Mouse (Mus musculus): ENCODE measurements at regions not wholly inside any gene's neighbourhood (a gene's known extent, or its start where the extent isn't known, plus 50 kb on each side); places are given as distances from the start of the nearest gene placed in this dataset.
"Not testable (repeated sequence)": the region's sequence is repeated elsewhere in the genome, so short reads cannot be mapped to it uniquely, and the experiment has no call there.

DNA sequence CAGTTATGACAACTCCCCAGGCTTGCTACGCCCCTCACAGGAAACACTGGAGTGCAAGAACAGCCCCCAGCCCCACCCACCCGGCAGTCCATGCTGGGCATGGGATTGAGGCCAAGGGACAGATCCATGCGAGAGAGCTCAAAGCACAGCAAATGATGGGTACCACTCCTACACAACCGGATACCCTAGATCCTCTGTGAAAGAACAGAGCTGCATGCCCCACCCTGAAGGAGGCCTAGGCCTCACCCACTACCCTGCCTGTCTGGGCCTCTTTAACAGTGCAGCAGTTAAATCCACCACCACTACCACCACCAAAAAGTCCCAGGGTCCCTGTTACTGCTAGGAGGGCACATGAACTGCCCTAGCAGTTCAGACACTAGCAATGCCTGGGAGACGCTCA is 126.3 kb upstream of the Ppp2r2d start:
- Histone ChIP-seq H3K36me3 (ENCODE audit: control insufficient read depth, insufficient read depth, low read length) (no peaks in the 10 kb centered on the region), H3K4me1 (ENCODE audit: control insufficient read depth, insufficient read depth, insufficient read length, low read length) (no peaks in the 10 kb centered on the region), H3K4me3 (ENCODE audit: low read depth, low read length) (no peak overlapping the region), H3K27ac (ENCODE audit: insufficient read depth, low read depth, low read length) (no peak overlapping the region), H3K27me3 (ENCODE audit: control insufficient read depth, insufficient read depth, low read length) (no peaks in the 10 kb centered on the region)
- 44% methylated on average over 5 of the region's 5 CpGs for WGBS
- TF ChIP-seq POLR2A (IDR thresholded peaks at IDR 0.05; ENCODE audit: low read depth, low read length): no peak
- TF ChIP-seq CTCF (IDR thresholded peaks at IDR 0.05; ENCODE audit: extremely low read depth, insufficient read length, insufficient replicate concordance, low read depth, low read length): no peak

DNA sequence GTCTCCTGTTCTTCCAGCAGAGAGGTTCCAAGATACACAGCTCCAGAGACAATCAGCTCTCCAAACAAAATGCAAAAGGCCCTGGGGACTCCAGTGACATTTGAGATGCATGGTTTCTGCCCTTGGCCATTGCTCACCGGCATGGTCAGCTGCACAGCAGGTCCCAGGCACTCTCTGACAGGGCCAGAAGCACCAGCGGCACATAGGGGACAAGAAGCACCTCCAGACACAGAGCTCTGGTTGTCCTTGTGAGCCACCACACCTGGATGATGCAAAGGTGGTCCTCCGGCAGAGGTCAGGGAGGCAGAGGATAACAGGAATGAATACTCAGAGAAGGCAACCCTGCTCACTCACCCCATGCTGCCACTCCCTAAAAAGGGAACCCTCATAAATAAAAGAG is 126.8 kb upstream of the Ppp2r2d start:
- H3K36me3 ChIP-seq (ENCODE audit: control insufficient read depth, insufficient read depth, low read length): no peaks in the 10 kb centered on the region
- H3K27ac ChIP-seq (ENCODE audit: insufficient read depth, low read depth, low read length): no peak overlapping the region
- H3K27me3 ChIP-seq (ENCODE audit: control insufficient read depth, insufficient read depth, low read length): no peaks in the 10 kb centered on the region
- no peak for TF ChIP-seq POLR2A (IDR thresholded peaks at IDR 0.05; ENCODE audit: low read depth, low read length)
- no peak for TF ChIP-seq CTCF (IDR thresholded peaks at IDR 0.05; ENCODE audit: extremely low read depth, insufficient read length, insufficient replicate concordance, low read depth, low read length)
- no peaks in the 10 kb centered on the region for H3K4me1 ChIP-seq (ENCODE audit: control insufficient read depth, insufficient read depth, insufficient read length, low read length)
- H3K4me3 ChIP-seq (ENCODE audit: low read depth, low read length): no peak overlapping the region
- WGBS: 45% methylated on average over 3 of the region's 3 CpGs

DNA sequence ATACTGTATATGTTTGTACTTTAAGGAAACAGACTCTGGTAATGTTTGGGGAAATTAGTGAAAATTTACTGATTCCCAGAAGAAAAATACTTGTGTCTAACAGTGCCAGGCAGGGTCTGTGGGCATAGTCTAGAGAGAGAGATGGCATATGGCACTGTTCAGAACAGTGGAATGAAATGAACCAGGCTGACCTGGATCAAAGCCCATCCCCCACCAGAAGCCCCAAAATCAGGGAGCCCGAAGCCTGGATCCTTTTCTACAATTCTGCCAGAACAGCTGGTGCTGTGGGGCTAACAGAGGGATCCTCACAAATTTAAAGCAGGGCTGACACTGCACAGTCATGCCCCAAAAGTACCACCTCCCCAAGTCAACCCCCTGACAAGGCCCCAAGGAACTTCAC is 131.1 kb upstream of the Ppp2r2d start:
- H3K27me3 ChIP-seq (ENCODE audit: control insufficient read depth, insufficient read depth, low read length): no peaks in the 10 kb centered on the region
- TF ChIP-seq POLR2A (IDR thresholded peaks at IDR 0.05; ENCODE audit: low read depth, low read length): no peak
- TF ChIP-seq CTCF (IDR thresholded peaks at IDR 0.05; ENCODE audit: extremely low read depth, insufficient read length, insufficient replicate concordance, low read depth, low read length): no peak
- 69% methylated on average over 1 of the region's 1 CpGs for WGBS
- H3K27ac ChIP-seq (ENCODE audit: insufficient read depth, low read depth, low read length): no peak overlapping the region
- H3K4me3 ChIP-seq (ENCODE audit: low read depth, low read length): no peak overlapping the region
- no peaks in the 10 kb centered on the region for H3K36me3 ChIP-seq (ENCODE audit: control insufficient read depth, insufficient read depth, low read length)
- no peaks in the 10 kb centered on the region for H3K4me1 ChIP-seq (ENCODE audit: control insufficient read depth, insufficient read depth, insufficient read length, low read length)

DNA sequence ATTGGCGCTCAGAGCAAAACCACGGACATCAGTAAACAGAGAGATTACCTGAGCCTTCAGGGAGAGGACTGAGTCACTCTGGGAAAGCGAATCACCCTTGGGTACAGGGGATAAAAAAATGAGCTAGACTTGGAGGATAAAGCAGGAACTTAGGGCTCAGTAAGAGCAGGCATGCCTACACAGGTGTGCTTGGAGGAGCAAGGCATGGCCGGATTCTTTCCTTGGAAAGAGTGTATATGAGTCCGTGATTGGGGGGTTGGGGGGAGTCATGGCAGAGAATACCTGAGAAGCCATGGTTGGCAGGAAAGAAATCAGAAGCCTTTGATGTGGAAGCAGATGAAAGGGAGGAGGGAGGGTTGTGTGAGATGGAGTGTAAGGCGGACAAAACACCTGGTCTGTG is 137.5 kb upstream of the Ppp2r2d start:
- WGBS: 52% methylated on average over 6 of the region's 6 CpGs
- no peaks in the 10 kb centered on the region for H3K36me3 ChIP-seq (ENCODE audit: control insufficient read depth, insufficient read depth, low read length)
- TF ChIP-seq POLR2A (IDR thresholded peaks at IDR 0.05; ENCODE audit: low read depth, low read length) (no peak), CTCF (IDR thresholded peaks at IDR 0.05; ENCODE audit: extremely low read depth, insufficient read length, insufficient replicate concordance, low read depth, low read length) (no peak)
- no peaks in the 10 kb centered on the region for H3K27me3 ChIP-seq (ENCODE audit: control insufficient read depth, insufficient read depth, low read length)
- H3K4me1 ChIP-seq (ENCODE audit: control insufficient read depth, insufficient read depth, insufficient read length, low read length): no peaks in the 10 kb centered on the region
- H3K4me3 ChIP-seq (ENCODE audit: low read depth, low read length): no peak overlapping the region
- no peak overlapping the region for H3K27ac ChIP-seq (ENCODE audit: insufficient read depth, low read depth, low read length)

DNA sequence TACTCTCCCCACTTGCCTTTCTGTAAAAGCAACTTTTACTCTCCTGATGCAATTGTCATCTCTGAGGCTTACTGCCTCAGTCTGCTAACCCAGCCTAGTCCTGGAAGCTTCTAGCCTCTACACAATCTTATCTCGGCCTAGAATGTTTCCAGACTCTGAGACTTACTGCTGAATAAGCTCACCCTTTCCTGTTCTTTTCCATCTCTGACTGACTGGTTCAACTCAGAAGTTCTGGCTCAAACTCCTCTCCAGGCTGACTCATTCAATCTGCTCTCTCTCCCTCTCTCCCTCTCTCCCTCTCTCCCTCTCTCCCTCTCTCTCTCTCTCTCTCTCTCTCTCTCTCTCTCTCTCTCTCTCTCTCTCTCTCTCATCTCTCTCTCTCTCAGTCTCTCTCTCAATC is 146.3 kb upstream of the Ppp2r2d start:
- H3K36me3 ChIP-seq (ENCODE audit: control insufficient read depth, insufficient read depth, low read length); H3K27ac ChIP-seq (ENCODE audit: insufficient read depth, low read depth, low read length); H3K27me3 ChIP-seq (ENCODE audit: control insufficient read depth, insufficient read depth, low read length); H3K4me3 ChIP-seq (ENCODE audit: low read depth, low read length); H3K4me1 ChIP-seq (ENCODE audit: control insufficient read depth, insufficient read depth, insufficient read length, low read length): not testable (repeated sequence)
- WGBS: 43% methylated on average over 1 of the region's 1 CpGs

DNA sequence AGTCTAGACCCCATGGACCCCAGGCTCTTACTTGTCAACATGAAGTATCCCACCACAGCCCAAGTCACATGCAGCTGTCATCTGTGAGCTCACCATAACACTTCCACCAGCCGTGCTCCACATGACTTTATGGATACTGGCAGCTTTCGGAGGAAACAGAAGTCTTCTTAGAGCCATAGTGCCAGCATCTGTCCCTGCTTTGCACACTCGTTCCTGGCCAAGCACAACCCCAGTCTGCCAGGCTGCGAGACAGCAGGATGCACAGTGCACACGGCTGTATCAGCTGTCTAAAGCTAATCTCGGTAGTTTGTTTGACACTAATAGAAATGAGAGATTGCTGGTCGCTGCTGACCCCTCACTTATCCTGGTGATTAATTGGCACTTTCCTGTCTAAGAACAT is 163.7 kb upstream of the Ppp2r2d start:
- TF ChIP-seq POLR2A (IDR thresholded peaks at IDR 0.05; ENCODE audit: low read depth, low read length) (no peak), CTCF (IDR thresholded peaks at IDR 0.05; ENCODE audit: extremely low read depth, insufficient read length, insufficient replicate concordance, low read depth, low read length) (no peak)
- H3K4me1 ChIP-seq (ENCODE audit: control insufficient read depth, insufficient read depth, insufficient read length, low read length): no peaks in the 10 kb centered on the region
- WGBS: 50% methylated on average over 7 of the region's 7 CpGs

DNA sequence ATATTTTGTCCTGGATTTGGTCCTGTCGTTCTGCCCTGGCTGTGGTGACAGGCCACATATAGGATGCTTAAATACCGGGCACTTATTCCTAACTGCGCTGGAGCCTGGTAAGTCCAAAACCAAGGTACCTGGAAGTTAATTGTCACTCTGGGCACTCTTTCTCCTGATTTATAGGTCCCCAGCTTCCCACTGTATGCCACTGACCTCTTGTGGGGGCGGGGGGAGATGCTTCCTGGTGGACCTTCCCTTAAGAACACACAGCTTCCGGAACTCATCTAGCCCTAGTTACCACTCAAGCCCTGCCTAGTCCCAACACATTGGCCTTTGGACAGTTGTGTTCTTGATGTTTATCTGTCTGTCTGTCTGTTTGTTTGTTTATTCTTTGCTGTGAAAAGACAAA is 165.3 kb upstream of the Ppp2r2d start:
- no peaks in the 10 kb centered on the region for H3K36me3 ChIP-seq (ENCODE audit: control insufficient read depth, insufficient read depth, low read length)
- H3K4me3 ChIP-seq (ENCODE audit: low read depth, low read length): no peak overlapping the region
- H3K27me3 ChIP-seq (ENCODE audit: control insufficient read depth, insufficient read depth, low read length): no peaks in the 10 kb centered on the region
- no peak for TF ChIP-seq CTCF (IDR thresholded peaks at IDR 0.05; ENCODE audit: extremely low read depth, insufficient read length, insufficient replicate concordance, low read depth, low read length)
- no peak for TF ChIP-seq POLR2A (IDR thresholded peaks at IDR 0.05; ENCODE audit: low read depth, low read length)
- H3K27ac ChIP-seq (ENCODE audit: insufficient read depth, low read depth, low read length): no peak overlapping the region
- no peaks in the 10 kb centered on the region for H3K4me1 ChIP-seq (ENCODE audit: control insufficient read depth, insufficient read depth, insufficient read length, low read length)
- WGBS: 74% methylated on average over 5 of the region's 5 CpGs

More for the DNA sequence above, 163.7 kb upstream of the Ppp2r2d start:
- Histone ChIP-seq H3K4me3 (ENCODE audit: low read depth, low read length) (no peak overlapping the region), H3K27ac (ENCODE audit: insufficient read depth, low read depth, low read length) (no peak overlapping the region), H3K27me3 (ENCODE audit: control insufficient read depth, insufficient read depth, low read length) (no peaks in the 10 kb centered on the region), H3K36me3 (ENCODE audit: control insufficient read depth, insufficient read depth, low read length) (no peaks in the 10 kb centered on the region)

DNA sequence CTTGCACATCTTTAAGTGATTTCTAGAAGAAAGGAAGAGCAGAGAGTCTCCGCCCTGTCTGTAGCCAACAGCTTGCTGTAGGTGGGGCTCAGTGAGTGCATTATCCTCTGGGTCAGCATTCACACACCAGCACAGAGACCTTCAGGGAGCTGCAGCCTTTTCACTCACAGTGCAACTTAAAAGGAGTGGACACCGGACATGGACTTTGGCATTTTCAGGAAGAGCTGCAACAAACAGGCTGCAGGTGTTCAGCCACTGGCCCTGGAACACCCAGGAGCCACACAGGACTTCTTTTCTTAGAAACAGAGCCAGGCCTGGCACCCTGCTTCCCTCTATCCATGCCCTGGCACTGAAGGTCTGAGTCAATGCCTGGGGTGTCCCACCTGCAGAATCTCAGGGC is 166.3 kb upstream of the Ppp2r2d start:
- no peak overlapping the region for H3K27ac ChIP-seq (ENCODE audit: insufficient read depth, low read depth, low read length)
- no peak overlapping the region for H3K4me3 ChIP-seq (ENCODE audit: low read depth, low read length)
- no peaks in the 10 kb centered on the region for H3K4me1 ChIP-seq (ENCODE audit: control insufficient read depth, insufficient read depth, insufficient read length, low read length)
- WGBS: 43% methylated on average over 2 of the region's 2 CpGs
- TF ChIP-seq CTCF (IDR thresholded peaks at IDR 0.05; ENCODE audit: extremely low read depth, insufficient read length, insufficient replicate concordance, low read depth, low read length) (no peak), POLR2A (IDR thresholded peaks at IDR 0.05; ENCODE audit: low read depth, low read length) (no peak)
- no peaks in the 10 kb centered on the region for H3K27me3 ChIP-seq (ENCODE audit: control insufficient read depth, insufficient read depth, low read length)
- H3K36me3 ChIP-seq (ENCODE audit: control insufficient read depth, insufficient read depth, low read length): no peaks in the 10 kb centered on the region

All from small intestine, adult 2 months (tissue).